Mouse (Mus musculus) liver, postnatal 0 days (tissue): ENCODE data around the gene Tmem44. TPM values are rescaled to one million over a fixed set of nuclear protein-coding genes. Genes with fewer than 3 reads are reported as not detected.

Experiments
- ATAC-seq: fragments of 200-750 bp; cut with Nextera tagmentation; 2 replicates; pipeline ENCODE4 v1.8.0; 2017; ENCODE audit warnings: mild to moderate bottlenecking, moderate library complexity
- DNase-seq: peaks from one replicate; pipeline ENCODE4 v3.0.0-alpha.2; 2016
- H3K27ac ChIP-seq: fragments of 300-500 bp; sonication (generic); 2 replicates; pipeline ENCODE4 v1.5.1; 2014; ENCODE audit warnings: antibody characterized with exemption, moderate library complexity, mild to moderate bottlenecking, low read depth
- H3K27me3 ChIP-seq: fragments of 300-500 bp; sonication (generic); 2 replicates; pipeline ENCODE4 v1.6.1; 2014; ENCODE audit warnings: low read length, control low read depth, mixed read lengths; ENCODE audit not compliant: insufficient read depth
- H3K36me3 ChIP-seq: fragments of 300-500 bp; sonication (generic); replicated peaks from 2 replicates; pipeline ENCODE4 v1.6.1; 2014; ENCODE audit warnings: mild to moderate bottlenecking, control low read depth, low read length, moderate library complexity, mixed read lengths; ENCODE audit not compliant: insufficient read depth
- H3K4me1 ChIP-seq: fragments of 300-500 bp; sonication (generic); 2 replicates; pipeline ENCODE4 v1.6.1; 2014; ENCODE audit warnings: antibody characterized with exemption, mild to moderate bottlenecking, control low read depth; ENCODE audit not compliant: insufficient read depth
- H3K4me2 ChIP-seq: fragments of 300-500 bp; sonication (generic); 2 replicates; pipeline ENCODE4 v1.6.1; 2014; ENCODE audit warnings: low read depth, mild to moderate bottlenecking, low read length, moderate library complexity, mixed read lengths
- H3K4me3 ChIP-seq: fragments of 300-500 bp; sonication (generic); 2 replicates; pipeline ENCODE4 v1.5.1; 2014; ENCODE audit warnings: low read depth, low read length
- H3K9ac ChIP-seq: fragments of 300-500 bp; sonication (generic); replicated peaks from 2 replicates; pipeline ENCODE4 v1.6.1; 2014; ENCODE audit warnings: mild to moderate bottlenecking, moderate library complexity
- H3K9me3 ChIP-seq: fragments of 300-500 bp; sonication (generic); 2 replicates; pipeline ENCODE4 v1.6.1; 2016; ENCODE audit warnings: mild to moderate bottlenecking, control low read depth, low read length, mixed read lengths
- CTCF ChIP-seq: sonication (generic); IDR thresholded peaks from 2 replicates; pipeline ENCODE4 v1.5.1; 2016; ENCODE audit warnings: antibody characterized with exemption, low read depth
- EP300 ChIP-seq: IDR thresholded peaks from 2 replicates; pipeline ENCODE4 v1.6.1; 2016; ENCODE audit warnings: antibody characterized with exemption, low read depth, mild to moderate bottlenecking
- WGBS: fragments of 180-500 bp; shearing (Covaris S2); extraction: QIAGEN DNeasy Blood & Tissue Kit; methylation state at CpG from one replicate; pipeline ENCODE4 v1.1.7; 2014; ENCODE audit not compliant: insufficient replicate concordance; 5-methylcytosine and 5-hydroxymethylcytosine counted together
- polyA plus RNA-seq: library from polyadenylated mRNA; unstranded; fragments of >200 nt; fragmentation: Nextera tagmentation; extraction: Ambion mirVana; gene quantifications from 2 replicates; pipeline ENCODE4 v1.2.1, GENCODE M21; 2015

Gene Tmem44
- polyA plus RNA-seq, 1 experiment from 2014 or later, result 0.73 TPM

- TF ChIP-seq EP300, result no peak
- TF ChIP-seq CTCF, result no peak
- Histone ChIP-seq H3K4me3 (no peak overlapping the region), H3K36me3 (no peaks in the 10 kb centered on the region), H3K9ac (no peak overlapping the region), H3K27ac (no peak overlapping the region), H3K9me3 (no peaks in the 10 kb centered on the region), H3K27me3 (no peaks in the 10 kb centered on the region), H3K4me2 (no peak overlapping the region), H3K4me1 (no peaks in the 10 kb centered on the region)
- no peak for DNase-seq
- WGBS, result 50% methylated on average over 1 of the region's 1 CpGs
- ATAC-seq, result no peak
Measured at GRCm38 (mm10) chr16:30535075-30535474, 15.6 kb downstream of the Tmem44 start.

- TF ChIP-seq CTCF (no peak), EP300 (no peak)
Measured at GRCm38 (mm10) chr16:30533592-30533991, 17.1 kb downstream of the Tmem44 start.

GRCm38 (mm10) chr16:30532929-30533328 lies 17.7 kb downstream of the Tmem44 start:
- H3K9me3 ChIP-seq, result no peaks in the 10 kb centered on the region
- H3K4me2 ChIP-seq, result no peak overlapping the region
- no peak overlapping the region for H3K4me3 ChIP-seq
- WGBS, result 28% methylated on average over 1 of the region's 1 CpGs
- ATAC-seq, result no peak
- H3K27ac ChIP-seq, result no peak overlapping the region
- H3K9ac ChIP-seq, result no peak overlapping the region
- no peaks in the 10 kb centered on the region for H3K27me3 ChIP-seq
- no peak for TF ChIP-seq EP300
- no peak for TF ChIP-seq CTCF
- no peaks in the 10 kb centered on the region for H3K4me1 ChIP-seq
- no peaks in the 10 kb centered on the region for H3K36me3 ChIP-seq
- DNase-seq, result no peak

More at GRCm38 (mm10) chr16:30533592-30533991, 17.1 kb downstream of the Tmem44 start:
- WGBS, result 30% methylated on average over 4 of the region's 4 CpGs
- Histone ChIP-seq H3K4me2 (no peak overlapping the region), H3K36me3 (no peaks in the 10 kb centered on the region), H3K9me3 (no peaks in the 10 kb centered on the region), H3K9ac (no peak overlapping the region), H3K4me1 (no peaks in the 10 kb centered on the region), H3K27ac (no peak overlapping the region), H3K4me3 (no peak overlapping the region), H3K27me3 (no peaks in the 10 kb centered on the region)
- ATAC-seq, result no peak
- DNase-seq, result no peak

- Histone ChIP-seq H3K36me3 (no peaks in the 10 kb centered on the region), H3K4me3 (no peak overlapping the region), H3K27me3 (no peaks in the 10 kb centered on the region), H3K9me3 (no peaks in the 10 kb centered on the region), H3K27ac (no peak overlapping the region), H3K4me1 (no peaks in the 10 kb centered on the region), H3K9ac (no peak overlapping the region), H3K4me2 (no peak overlapping the region)
- 26% methylated on average over 20 of the region's 20 CpGs for WGBS
- peak; percentile 89 for TF ChIP-seq CTCF
- no peak for TF ChIP-seq EP300
- ATAC-seq (0 out of 2 replicates have a peak, but pooled peaks have one; percentile 33), DNase-seq (peak; percentile 62)
Measured at GRCm38 (mm10) chr16:30531761-30532406, 18.8 kb downstream of the Tmem44 start.

- Histone ChIP-seq H3K4me1 (no peaks in the 10 kb centered on the region), H3K4me2 (no peak overlapping the region), H3K9me3 (no peaks in the 10 kb centered on the region), H3K36me3 (no peaks in the 10 kb centered on the region), H3K27me3 (no peaks in the 10 kb centered on the region), H3K4me3 (no peak overlapping the region), H3K27ac (no peak overlapping the region), H3K9ac (no peak overlapping the region)
- no peak for TF ChIP-seq EP300
- peak; percentile 65 for TF ChIP-seq CTCF
- DNase-seq (no peak), ATAC-seq (no peak)
- WGBS, result 50% methylated on average over 4 of the region's 4 CpGs
Measured at GRCm38 (mm10) chr16:30530815-30531214, 19.8 kb downstream of the Tmem44 start.

- no peak for ATAC-seq
Measured at GRCm38 (mm10) chr16:30528386-30528785, 22.3 kb downstream of the Tmem44 start.

More at GRCm38 (mm10) chr16:30528386-30528785, 22.3 kb downstream of the Tmem44 start:
- WGBS, result 71% methylated on average over 8 of the region's 8 CpGs
- H3K4me3 ChIP-seq, result no peak overlapping the region
- H3K27me3 ChIP-seq, result no peaks in the 10 kb centered on the region
- no peak for DNase-seq
- no peaks in the 10 kb centered on the region for H3K36me3 ChIP-seq
- H3K4me2 ChIP-seq, result no peak overlapping the region
- H3K9me3 ChIP-seq, result no peaks in the 10 kb centered on the region
- no peak overlapping the region for H3K27ac ChIP-seq
- H3K9ac ChIP-seq, result no peak overlapping the region
- TF ChIP-seq EP300, result no peak
- no peak for TF ChIP-seq CTCF
- no peaks in the 10 kb centered on the region for H3K4me1 ChIP-seq
